Mouse (Mus musculus) thymus, adult 2 months (tissue): Measurements from ENCODE around the gene Fam193b. TPM values are rescaled to one million over a fixed set of nuclear protein-coding genes. Genes with fewer than 3 reads are reported as not detected.

Experiments used
- DNase-seq: peaks from one replicate; pipeline ENCODE4 v3.0.0; 2021
- H3K27ac ChIP-seq: fragments of 200-500 bp; 2 replicates; pipeline ENCODE4 v1.5.1; 2012; ENCODE audit warnings: low read length, control low read depth; ENCODE audit not compliant: control insufficient read depth, insufficient read depth
- H3K27me3 ChIP-seq: fragments of 200-500 bp; 2 replicates; pipeline ENCODE4 v1.6.1; 2012; ENCODE audit warnings: mild to moderate bottlenecking, low read length, moderate library complexity, mixed read lengths; ENCODE audit not compliant: control insufficient read depth, insufficient read depth
- H3K36me3 ChIP-seq: fragments of 200-500 bp; 2 replicates; pipeline ENCODE4 v1.6.1; 2012; ENCODE audit warnings: mild to moderate bottlenecking, low read length, moderate library complexity; ENCODE audit not compliant: control insufficient read depth, insufficient read depth
- H3K4me1 ChIP-seq: fragments of 200-500 bp; replicated peaks from 2 replicates; pipeline ENCODE4 v1.6.1; 2012; ENCODE audit warnings: low read length; ENCODE audit not compliant: control insufficient read depth, insufficient read depth
- H3K4me3 ChIP-seq: fragments of 200-500 bp; 2 replicates; pipeline ENCODE4 v1.5.1; 2012; ENCODE audit warnings: mild to moderate bottlenecking, low read length, control low read depth, moderate library complexity; ENCODE audit not compliant: control insufficient read depth, insufficient read depth
- CTCF ChIP-seq: fragments of 200-500 bp; IDR thresholded peaks from 2 replicates; pipeline ENCODE4 v1.5.1; 2012; ENCODE audit warnings: mild to moderate bottlenecking, control low read depth, low read length, moderate library complexity, borderline replicate concordance; ENCODE audit not compliant: control insufficient read depth, poor library complexity, insufficient read depth; ENCODE audit errors: extremely low read depth
- POLR2A ChIP-seq: fragments of 200-500 bp; IDR thresholded peaks from 2 replicates; pipeline ENCODE4 v1.6.1; 2012; ENCODE audit warnings: mild to moderate bottlenecking, low read length, control low read depth, moderate library complexity; ENCODE audit not compliant: control insufficient read depth, poor library complexity, insufficient read depth; ENCODE audit errors: extremely low read depth
- WGBS: fragments of 180-500 bp; shearing (Covaris S2); methylation state at CpG from one replicate; pipeline ENCODE4 v1.1.7; 2018; 5-methylcytosine and 5-hydroxymethylcytosine counted together
- polyA plus RNA-seq: library from polyadenylated mRNA; depleted of rRNA; stranded (reverse); fragments of >200 nt; gene quantifications from 2 replicates; pipeline ENCODE4 v1.2.3, GENCODE M21; 2012

Fam193b gene
- polyA plus RNA-seq, 1 experiment = 409 TPM

DNA sequence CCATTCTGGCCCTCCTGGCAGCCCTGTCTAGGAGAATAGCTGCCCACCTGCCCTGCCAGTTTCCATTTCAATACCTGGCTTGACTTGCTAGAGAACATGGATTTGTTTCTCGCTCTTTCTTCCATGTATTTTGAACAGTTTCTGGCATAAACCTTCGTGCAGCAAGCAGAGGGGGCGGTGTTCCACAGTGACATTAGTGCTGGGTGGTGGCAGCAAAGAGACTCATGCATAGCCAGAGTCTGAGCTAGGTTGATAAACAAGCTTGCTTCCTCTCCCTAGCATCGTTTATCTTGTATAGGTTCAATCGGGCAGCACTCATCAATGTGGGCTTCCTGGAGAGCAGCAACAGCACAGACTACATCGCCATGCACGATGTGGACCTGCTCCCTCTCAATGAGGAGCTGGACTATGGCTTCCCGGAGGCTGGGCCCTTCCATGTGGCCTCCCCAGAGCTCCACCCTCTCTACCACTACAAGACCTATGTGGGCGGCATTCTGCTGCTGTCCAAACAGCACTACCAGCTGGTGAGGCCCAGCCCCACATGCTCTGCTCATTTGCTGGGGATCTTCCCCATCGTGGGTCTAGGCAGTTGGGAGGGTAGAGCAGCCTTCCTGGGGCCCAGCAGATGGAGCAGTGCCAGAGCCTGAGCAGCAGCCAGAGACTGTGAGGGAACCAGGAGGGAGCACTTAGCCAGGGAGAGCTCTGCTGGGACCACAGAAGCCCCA lies 36.1 kb upstream of the Fam193b start:
- no peak overlapping the region for H3K4me3 ChIP-seq
- no peak overlapping the region for H3K27ac ChIP-seq
- peaks cover 13% of the 10 kb centered on the region for H3K36me3 ChIP-seq
- H3K27me3 ChIP-seq = no peaks in the 10 kb centered on the region
- DNase-seq = no peak
- no peak for TF ChIP-seq CTCF
- no peak for TF ChIP-seq POLR2A
- 89% methylated on average over 10 of the region's 10 CpGs for WGBS
- H3K4me1 ChIP-seq = no peaks in the 10 kb centered on the region

DNA sequence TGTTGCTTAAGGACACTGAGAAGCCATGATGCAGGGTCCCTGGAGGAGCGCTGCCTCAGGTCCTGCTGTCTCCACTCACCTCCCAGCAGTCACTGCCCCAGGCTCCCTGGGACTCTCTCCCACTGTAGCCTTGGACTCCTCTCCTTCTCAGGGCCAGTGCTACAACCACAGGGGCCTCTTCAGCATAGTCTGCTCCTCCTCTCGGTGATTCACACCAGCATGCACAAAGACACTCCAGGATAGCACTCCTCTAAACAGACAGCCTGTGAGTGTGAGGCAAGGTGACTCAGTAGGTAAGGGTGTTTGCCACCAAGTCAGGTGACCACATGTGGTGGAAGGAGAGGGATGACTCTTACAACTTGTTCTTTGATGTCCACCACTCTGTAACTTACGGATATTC lies 33.7 kb upstream of the Fam193b start:
- no peak for TF ChIP-seq CTCF
- Histone ChIP-seq H3K4me3 (no peak overlapping the region), H3K27me3 (no peaks in the 10 kb centered on the region), H3K4me1 (peaks cover 2% of the 10 kb centered on the region), H3K27ac (no peak overlapping the region), H3K36me3 (peaks cover 11% of the 10 kb centered on the region)
- 93% methylated on average over 3 of the region's 3 CpGs for WGBS
- DNase-seq = no peak

DNA sequence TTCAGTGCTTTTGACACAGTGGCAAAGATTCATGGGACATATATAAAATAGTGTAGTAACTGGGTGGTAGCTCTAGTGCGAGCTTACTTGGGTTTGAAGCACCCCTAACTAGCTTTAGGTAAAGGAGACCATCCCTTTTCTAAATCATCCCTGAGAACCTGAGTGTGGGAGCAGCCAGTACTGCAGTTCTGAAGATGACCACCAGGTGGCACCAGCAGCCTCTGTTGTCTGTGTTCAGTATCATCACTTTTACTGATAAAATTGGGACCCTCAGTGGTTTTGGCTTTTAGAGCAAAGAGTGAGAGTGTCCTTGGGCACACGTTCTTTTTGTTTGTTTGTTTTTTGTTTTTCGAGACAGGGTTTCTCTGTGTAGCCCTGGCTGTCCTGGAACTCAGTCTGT lies 30.7 kb upstream of the Fam193b start:
- H3K27me3 ChIP-seq = no peaks in the 10 kb centered on the region
- WGBS = 5% methylated on average over 3 of the region's 3 CpGs
- TF ChIP-seq CTCF = no peak
- no peak for TF ChIP-seq POLR2A
- peaks cover 4% of the 10 kb centered on the region for H3K4me1 ChIP-seq
- no peak overlapping the region for H3K4me3 ChIP-seq
- peaks cover 6% of the 10 kb centered on the region for H3K36me3 ChIP-seq
- peak; percentile 87 for DNase-seq
- no peak overlapping the region for H3K27ac ChIP-seq

DNA sequence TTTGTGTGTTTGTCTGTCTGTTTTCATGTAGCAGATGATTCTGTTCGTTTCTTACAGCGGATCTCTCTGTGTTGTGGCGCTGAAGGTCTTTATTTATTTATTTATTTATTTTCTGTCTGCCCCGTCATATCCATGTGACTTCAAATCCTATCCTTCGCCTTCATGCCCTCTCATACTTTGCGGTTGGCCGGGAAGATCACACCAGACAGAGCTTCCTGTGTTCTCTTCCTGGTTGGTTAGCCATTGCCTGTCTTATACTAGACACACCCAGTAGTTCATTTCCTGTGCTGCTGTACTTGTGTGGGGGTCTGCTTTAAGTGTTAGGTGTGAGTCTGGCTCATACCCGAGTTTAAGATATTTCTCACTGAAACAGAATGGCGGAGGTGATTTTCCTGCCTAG lies 29.7 kb upstream of the Fam193b start:
- under 1% methylated on average over 9 of the region's 9 CpGs for WGBS
- DNase-seq = peak; percentile 44
- peak overlapping the region; percentile 78 for H3K27ac ChIP-seq
- no peak for TF ChIP-seq POLR2A
- H3K4me3 ChIP-seq = peak overlapping the region; percentile 100; the same call in 1 of the 2 replicates
- no peaks in the 10 kb centered on the region for H3K27me3 ChIP-seq
- H3K36me3 ChIP-seq = peaks cover 14% of the 10 kb centered on the region
- peaks cover 4% of the 10 kb centered on the region for H3K4me1 ChIP-seq

DNA sequence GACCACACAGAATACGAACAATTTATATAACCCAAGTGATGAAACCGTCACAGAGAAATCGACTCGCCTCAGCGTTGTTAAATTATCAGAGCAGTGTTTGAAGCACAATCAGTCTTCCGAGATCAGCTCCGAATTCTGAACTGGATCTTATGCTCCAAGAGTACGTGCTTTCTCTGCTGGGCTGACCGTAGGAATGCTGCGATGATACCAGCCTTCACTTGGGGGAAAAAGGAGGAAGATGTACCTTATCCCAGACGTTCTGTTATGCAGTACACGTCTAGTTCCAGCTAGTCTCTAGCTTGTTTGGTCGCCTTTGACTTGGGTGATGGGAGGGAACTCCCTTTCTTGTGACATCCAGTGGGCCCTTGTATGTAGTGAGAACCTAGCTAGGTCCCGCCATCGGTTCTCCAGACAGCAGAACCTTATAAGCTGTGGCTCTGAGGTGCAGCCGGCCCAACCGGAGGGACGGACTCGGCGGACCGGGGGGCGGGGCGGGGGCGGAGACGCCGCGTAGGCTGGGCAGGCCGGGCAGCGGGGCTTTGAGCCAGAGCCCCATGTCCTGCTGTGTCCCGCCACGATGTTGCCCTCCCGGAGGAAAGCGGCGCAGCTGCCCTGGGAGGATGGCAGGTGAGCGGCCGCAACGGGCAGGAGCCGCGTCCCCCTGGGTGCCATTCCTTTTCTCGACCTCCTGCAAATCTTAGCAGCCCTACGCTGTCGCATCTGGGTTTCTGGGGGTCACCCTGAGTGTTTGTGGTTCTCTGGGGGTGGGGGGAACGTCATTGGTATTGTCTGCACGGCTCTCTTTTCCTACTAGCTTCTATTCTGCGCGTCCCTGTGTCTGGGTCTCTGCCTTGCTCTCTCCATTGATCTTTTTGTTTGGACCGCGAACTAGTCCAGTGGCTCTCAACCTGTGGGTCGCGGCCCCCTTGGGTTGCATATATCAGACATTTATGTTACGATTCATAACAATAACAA lies 28.9 kb upstream of the Fam193b start, which contains the start of gene B4galt7:
Gene B4galt7, plus strand, starts transcription at position 331 of the 975 bp plus-strand sequence.
- DNase-seq = peak; percentile 77
- H3K27ac ChIP-seq = peak within 1 kb of the TSS; percentile 6
- no peaks in the 10 kb centered on the region for H3K27me3 ChIP-seq
- H3K4me1 ChIP-seq = peaks cover 4% of the 10 kb centered on the region
- H3K36me3 ChIP-seq = peaks cover 19% of the 10 kb centered on the region
- 7% methylated on average over 50 of the region's 51 CpGs for WGBS
- H3K4me3 ChIP-seq = peak within 1 kb of the TSS; percentile 100
- peak; percentile 56 for TF ChIP-seq POLR2A
- no peak for TF ChIP-seq CTCF

DNA sequence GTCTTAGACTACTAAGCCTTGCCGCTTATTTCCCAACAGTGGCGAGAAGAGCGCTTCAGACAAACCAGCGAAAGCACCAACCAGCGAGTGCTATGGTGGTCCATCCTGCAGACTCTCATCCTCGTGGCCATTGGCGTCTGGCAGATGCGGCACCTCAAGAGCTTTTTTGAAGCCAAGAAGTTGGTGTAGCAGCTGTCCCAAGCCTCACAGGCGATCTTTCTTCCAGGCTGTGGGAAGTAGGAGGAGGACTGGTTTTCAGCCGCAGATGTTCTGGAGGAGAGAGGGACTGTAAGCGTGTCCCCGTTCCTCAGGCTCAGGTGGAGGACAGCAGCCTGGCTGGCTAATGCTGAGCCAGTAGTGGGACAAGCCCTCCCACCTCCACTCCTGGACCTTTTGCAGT lies 25.9 kb upstream of the Fam193b start:
- Histone ChIP-seq H3K27me3 (no peaks in the 10 kb centered on the region), H3K4me3 (no peak overlapping the region), H3K27ac (no peak overlapping the region), H3K36me3 (peaks cover 24% of the 10 kb centered on the region), H3K4me1 (peaks cover 7% of the 10 kb centered on the region)
- 97% methylated on average over 12 of the region's 12 CpGs for WGBS
- DNase-seq = no peak
- TF ChIP-seq CTCF = no peak
- no peak for TF ChIP-seq POLR2A
